Mouse (Mus musculus): ENCODE measurements at regions not wholly inside any gene's neighbourhood (a gene's known extent, or its start where the extent isn't known, plus 50 kb on each side); places are given as distances from the start of the nearest gene placed in this dataset.
A peak's percentile ranks its signal among the peaks of the same experiment; 100 is the strongest.

- no peak overlapping the region for H3K4me3 ChIP-seq (replicated peaks)
- H3K9me3 ChIP-seq, result no peaks in the 10 kb centered on the region
- H3K27ac ChIP-seq, result peak overlapping the region; percentile 77
- H3K9ac ChIP-seq, result no peak overlapping the region
- H3K4me1 ChIP-seq, result peaks cover 31% of the 10 kb centered on the region
- H3K36me3 ChIP-seq (replicated peaks), result no peaks in the 10 kb centered on the region
- no peaks in the 10 kb centered on the region for H3K27me3 ChIP-seq
- 73% methylated on average over 5 of the region's 5 CpGs for WGBS
- H3K4me2 ChIP-seq, result no peak overlapping the region
- no peak for ATAC-seq (ENCODE audit: low FRiP score)
Observed at GRCm38 (mm10) chr8:23560836-23561235, 1149.7 kb downstream of the Mrps31 start.

DNA sequence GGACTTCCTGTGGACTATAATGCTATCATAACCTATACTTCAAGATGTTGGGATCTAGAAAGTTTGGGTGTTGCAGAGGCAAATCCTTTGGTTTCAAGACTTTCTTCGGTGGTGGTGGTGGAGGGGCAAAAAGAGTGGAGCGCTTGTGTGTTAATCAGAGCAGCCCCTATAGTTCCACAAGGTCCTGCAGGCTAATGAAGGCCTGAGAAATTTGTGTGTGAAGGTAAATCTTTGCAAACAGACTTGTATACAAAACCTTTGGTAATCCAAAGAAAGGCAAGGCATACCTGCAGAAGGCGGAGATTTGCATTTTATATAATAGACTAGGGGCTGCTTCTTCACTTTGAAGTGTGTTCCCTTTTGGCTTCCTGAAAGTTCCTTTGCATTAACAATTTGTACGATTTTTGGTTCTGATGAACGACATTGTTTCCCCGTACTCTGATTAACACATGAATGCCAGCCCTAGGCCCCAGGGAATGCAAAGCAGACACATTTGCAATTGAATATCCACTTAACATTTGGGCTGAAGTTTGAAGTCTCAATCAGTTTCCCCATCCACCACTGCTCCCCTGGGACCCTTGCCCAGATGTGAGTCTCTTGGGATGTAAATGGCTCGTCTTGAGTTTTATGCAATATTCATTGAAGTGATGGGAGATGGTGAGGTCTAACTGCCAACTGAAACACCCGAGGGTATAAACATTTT lies 1150.7 kb downstream of the Mrps31 start:
- peak overlapping the region; percentile 77 for H3K27ac ChIP-seq
- H3K4me2 ChIP-seq, result peak overlapping the region; percentile 43
- H3K4me1 ChIP-seq, result peaks cover 31% of the 10 kb centered on the region
- H3K9ac ChIP-seq, result no peak overlapping the region
- no peaks in the 10 kb centered on the region for H3K9me3 ChIP-seq
- H3K4me3 ChIP-seq (replicated peaks), result no peak overlapping the region
- no peaks in the 10 kb centered on the region for H3K27me3 ChIP-seq
- 7% methylated on average over 8 of the region's 8 CpGs for WGBS
- ATAC-seq (ENCODE audit: low FRiP score), result peak; percentile 65; the same call in 1 of the 2 replicates
- H3K36me3 ChIP-seq (replicated peaks), result no peaks in the 10 kb centered on the region

GRCm38 (mm10) chr8:23562504-23562903 lies 1151.3 kb downstream of the Mrps31 start:
- Histone ChIP-seq H3K9ac (no peak overlapping the region), H3K4me2 (peak overlapping the region; percentile 43), H3K4me3 (replicated peaks) (no peak overlapping the region), H3K9me3 (no peaks in the 10 kb centered on the region), H3K27me3 (no peaks in the 10 kb centered on the region), H3K36me3 (replicated peaks) (no peaks in the 10 kb centered on the region), H3K27ac (peak overlapping the region; percentile 77), H3K4me1 (peaks cover 31% of the 10 kb centered on the region)
- 0 out of 2 replicates have a peak, but pooled peaks have one; percentile 37 for ATAC-seq (ENCODE audit: low FRiP score)
- WGBS, result 16% methylated on average over 9 of the region's 9 CpGs

DNA sequence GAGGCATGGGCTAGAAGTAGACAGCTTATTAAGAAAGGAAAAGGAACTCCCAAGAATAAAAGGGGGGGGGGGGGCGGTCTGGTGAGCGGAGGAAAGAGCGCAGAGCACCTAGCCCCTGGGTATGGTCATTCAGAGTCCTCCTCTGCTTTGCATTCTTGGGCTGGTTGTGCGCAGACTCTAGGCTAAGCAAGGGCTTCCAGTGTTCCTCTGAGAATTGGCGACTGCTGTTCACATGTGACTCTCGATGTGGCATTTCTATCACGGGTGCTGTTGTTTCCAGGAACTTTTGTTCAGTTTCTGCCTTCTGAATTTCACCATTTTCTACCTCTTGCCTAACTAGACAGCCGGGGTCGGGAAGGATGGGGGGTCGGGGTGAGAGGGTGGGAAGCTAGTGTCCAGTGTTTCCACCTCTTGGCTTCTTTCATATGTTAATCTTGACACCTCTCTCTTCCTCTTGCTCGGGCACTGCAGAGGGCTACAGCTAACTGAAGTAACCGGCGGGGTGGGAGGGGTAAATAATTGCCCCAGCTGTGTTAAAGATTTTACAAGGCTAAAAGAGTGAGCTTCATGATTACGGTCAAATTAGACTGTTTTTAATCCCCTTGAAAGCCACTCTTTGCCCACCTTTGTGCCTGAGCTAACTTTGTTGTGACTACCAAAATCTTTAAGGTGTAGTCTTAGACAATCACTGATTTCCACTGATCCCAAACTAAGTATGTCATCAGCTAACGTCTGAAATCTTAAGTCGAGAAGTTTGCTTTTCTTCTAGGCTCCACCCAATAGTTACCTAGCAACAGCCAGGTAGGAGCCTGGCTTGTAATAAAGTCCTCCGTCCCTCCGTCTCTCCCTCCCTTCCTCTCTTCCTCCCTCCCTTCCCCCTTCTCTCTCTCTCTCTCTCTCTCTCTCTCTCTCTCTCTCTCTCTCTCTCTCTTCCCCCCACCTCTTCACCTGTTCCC lies 1152.2 kb downstream of the Mrps31 start:
- peak overlapping the region; percentile 56 for H3K27ac ChIP-seq
- H3K36me3 ChIP-seq (replicated peaks), result no peaks in the 10 kb centered on the region
- ATAC-seq (ENCODE audit: low FRiP score), result peak; percentile 79; the same call in 1 of the 2 replicates
- H3K9ac ChIP-seq, result no peak overlapping the region
- WGBS, result 3% methylated on average over 18 of the region's 18 CpGs
- H3K4me3 ChIP-seq (replicated peaks), result 0 out of 2 replicates have a peak overlapping the region, but pooled peaks have one; percentile 15
- no peaks in the 10 kb centered on the region for H3K9me3 ChIP-seq
- H3K27me3 ChIP-seq, result no peaks in the 10 kb centered on the region
- peak overlapping the region; percentile 43 for H3K4me2 ChIP-seq
- peaks cover 31% of the 10 kb centered on the region for H3K4me1 ChIP-seq

DNA sequence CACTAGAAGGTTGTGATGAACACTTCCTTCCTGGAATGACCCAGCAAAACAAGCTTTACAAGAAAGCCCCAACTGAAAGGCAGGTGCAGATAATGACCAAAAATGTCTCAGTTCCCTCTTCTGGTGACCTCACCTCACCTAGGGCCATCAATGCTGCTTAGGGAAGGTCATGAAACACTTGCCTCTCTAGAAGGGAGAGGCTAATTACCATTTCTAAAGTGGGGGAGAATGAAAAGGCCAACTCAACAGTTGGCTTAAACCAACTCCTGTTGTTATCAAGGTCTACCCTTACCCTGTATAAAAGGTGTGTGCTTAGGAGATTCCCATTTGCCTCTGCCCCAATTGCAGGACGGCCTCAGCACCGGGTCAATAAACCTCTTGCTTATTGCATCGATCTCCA lies 1156.7 kb downstream of the Mrps31 start:
- Histone ChIP-seq H3K9ac (no peak overlapping the region), H3K27me3 (no peaks in the 10 kb centered on the region), H3K4me2 (no peak overlapping the region), H3K4me1 (peaks cover 9% of the 10 kb centered on the region), H3K36me3 (replicated peaks) (no peaks in the 10 kb centered on the region), H3K27ac (no peak overlapping the region), H3K9me3 (no peaks in the 10 kb centered on the region), H3K4me3 (replicated peaks) (no peak overlapping the region)
- ATAC-seq (ENCODE audit: low FRiP score), result no peak
- 88% methylated on average over 3 of the region's 3 CpGs for WGBS

GRCm38 (mm10) chr8:23571338-23571737 lies 1154.3 kb downstream of the Adam3 start:
- WGBS, result 85% methylated on average over 1 of the region's 1 CpGs
- ATAC-seq (ENCODE audit: low FRiP score), result no peak
- H3K36me3 ChIP-seq (replicated peaks), result no peaks in the 10 kb centered on the region

DNA sequence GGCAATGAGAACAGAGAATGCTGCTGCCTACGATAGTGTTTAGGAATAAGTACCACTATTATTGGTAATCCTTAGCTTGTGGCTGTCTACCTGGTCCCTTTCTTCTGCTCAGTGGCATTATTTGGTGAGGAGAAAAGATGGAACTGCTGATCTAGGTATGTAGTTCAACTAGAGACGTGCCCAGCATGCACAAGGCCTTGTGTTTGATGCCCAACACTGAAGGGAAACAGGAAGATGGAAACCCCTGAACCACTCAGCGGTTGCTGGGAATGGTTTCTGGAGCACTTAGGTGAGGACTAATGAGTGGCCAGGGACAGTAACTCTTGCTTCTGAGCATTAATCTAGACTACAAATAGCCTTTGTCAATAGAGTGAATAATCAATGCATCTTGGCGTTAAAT lies 1145.5 kb downstream of the Adam3 start:
- Histone ChIP-seq H3K9ac (no peak overlapping the region), H3K4me1 (no peaks in the 10 kb centered on the region), H3K27ac (no peak overlapping the region), H3K27me3 (no peaks in the 10 kb centered on the region), H3K9me3 (no peaks in the 10 kb centered on the region), H3K4me3 (replicated peaks) (no peak overlapping the region), H3K4me2 (no peak overlapping the region), H3K36me3 (replicated peaks) (no peaks in the 10 kb centered on the region)
- 89% methylated on average over 4 of the region's 4 CpGs for WGBS
- ATAC-seq (ENCODE audit: low FRiP score), result no peak

More at GRCm38 (mm10) chr8:23571338-23571737, 1154.3 kb downstream of the Adam3 start:
- no peaks in the 10 kb centered on the region for H3K9me3 ChIP-seq
- H3K4me3 ChIP-seq (replicated peaks), result no peak overlapping the region
- no peaks in the 10 kb centered on the region for H3K4me1 ChIP-seq
- no peak overlapping the region for H3K4me2 ChIP-seq
- H3K27ac ChIP-seq, result no peak overlapping the region
- no peaks in the 10 kb centered on the region for H3K27me3 ChIP-seq
- no peak overlapping the region for H3K9ac ChIP-seq

DNA sequence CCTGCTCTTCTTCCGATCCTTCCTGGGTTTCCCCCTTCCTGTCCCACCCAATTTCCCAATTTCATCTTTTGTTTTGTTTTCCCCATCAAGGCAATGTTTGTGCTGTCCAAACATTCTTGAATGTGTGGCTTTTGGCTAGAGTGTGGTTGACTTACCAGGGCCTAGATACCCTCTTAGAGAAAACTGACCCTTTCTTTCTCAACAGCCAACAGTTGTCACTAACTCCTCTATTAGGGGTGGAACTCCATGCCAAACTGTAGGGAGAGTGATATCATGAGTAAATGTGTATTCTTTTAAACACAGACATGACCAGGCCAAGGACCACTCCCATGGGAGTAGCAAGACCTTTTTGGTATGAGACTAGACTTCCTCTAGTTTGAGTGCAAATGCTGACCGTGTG lies 1145.0 kb downstream of the Adam3 start:
- no peaks in the 10 kb centered on the region for H3K27me3 ChIP-seq
- H3K27ac ChIP-seq, result no peak overlapping the region
- H3K9ac ChIP-seq, result no peak overlapping the region
- ATAC-seq (ENCODE audit: low FRiP score), result no peak
- WGBS, result 95% methylated on average over 2 of the region's 2 CpGs
- no peak overlapping the region for H3K4me3 ChIP-seq (replicated peaks)
- no peaks in the 10 kb centered on the region for H3K36me3 ChIP-seq (replicated peaks)
- no peaks in the 10 kb centered on the region for H3K4me1 ChIP-seq
- H3K9me3 ChIP-seq, result no peaks in the 10 kb centered on the region
- H3K4me2 ChIP-seq, result no peak overlapping the region
